Mouse (Mus musculus): ENCODE data around the gene Hist1h2ab. TPM values are rescaled to one million over a fixed set of nuclear protein-coding genes. Genes with fewer than 3 reads are reported as not detected.
"Not testable (repeated sequence)": the region's sequence is repeated elsewhere in the genome, so short reads cannot be mapped to it uniquely, and the experiment has no call there.

Hist1h2ab gene
- polyA plus RNA-seq (2012; rRNA removed) = 28.4 and 40.3 TPM in 2 replicates

GRCm38 (mm10) chr13:23750839-23751477 lies at the start of gene Hist1h2ab:
Hist1h2ab (plus strand) TSS chr13:23751126.
- Histone ChIP-seq H3K4me3 (ENCODE audit: extremely low read depth, insufficient read depth, insufficient read length) (peak within 1 kb of the TSS; percentile 48), H3K27ac (ENCODE audit: insufficient read depth, low read length) (peak within 1 kb of the TSS; percentile 89)
- H3K27me3 ChIP-seq (ENCODE audit: control insufficient read depth, insufficient read depth, low read length); H3K4me1 ChIP-seq (ENCODE audit: control insufficient read depth, insufficient read depth, insufficient read length); H3K36me3 ChIP-seq (ENCODE audit: control insufficient read depth, insufficient read depth, low read length): not testable (repeated sequence)
- DNase-seq (ENCODE audit: low read depth in 1 of 2, low spot score in 2 of 2) = peak in 1 of 2 experiments; percentile 66
- WGBS = 1% methylated on average over 35 of the region's 47 CpGs
- peak; percentile 9; the same call in 1 of the 2 replicates for TF ChIP-seq POLR2A (IDR thresholded peaks at IDR 0.05; ENCODE audit: low read depth, low read length)

DNA sequence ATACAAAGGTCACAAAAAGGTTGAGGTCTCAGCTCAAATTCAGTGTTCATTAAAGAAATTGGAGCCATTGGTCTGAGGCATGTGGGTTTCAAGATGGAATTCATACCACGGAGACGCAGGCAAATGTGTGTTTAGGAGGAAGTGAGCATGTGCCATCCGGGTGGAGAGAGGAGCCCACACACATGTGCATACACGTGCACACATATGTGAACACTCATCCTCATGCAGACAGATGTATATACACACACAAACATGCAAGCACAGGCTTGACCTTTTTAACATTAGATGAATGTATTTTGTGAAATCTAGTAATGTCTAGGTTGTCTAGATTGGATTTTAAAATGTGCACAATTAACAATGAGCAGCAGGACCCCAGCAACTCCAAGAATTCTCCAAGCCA lies 48.7 kb upstream of the Hist1h2ab start:
- no peak overlapping the region for H3K27ac ChIP-seq (ENCODE audit: insufficient read depth, low read length)
- DNase-seq (ENCODE audit: low read depth in 1 of 2, low spot score in 2 of 2) = no peak
- 71% methylated on average over 4 of the region's 4 CpGs for WGBS

DNA sequence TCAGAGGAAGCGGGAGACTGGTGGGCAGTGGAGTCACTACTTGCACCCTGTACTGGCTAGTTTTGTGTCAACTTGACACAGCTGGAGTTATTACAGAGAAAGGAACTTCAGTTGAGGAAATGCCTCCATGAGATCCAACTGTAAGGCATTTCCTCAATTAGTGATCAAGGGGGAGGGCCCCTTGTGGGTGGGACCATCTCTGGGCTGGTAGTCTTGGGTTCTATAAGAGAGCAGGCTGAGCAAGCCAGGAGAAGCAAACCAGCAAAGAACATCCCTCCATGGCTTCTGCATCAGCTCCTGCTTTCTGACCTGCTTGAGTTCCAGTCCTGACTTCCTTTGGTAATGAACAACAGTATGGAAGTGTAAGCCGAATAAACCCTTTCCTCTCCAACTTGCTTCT lies 48.1 kb upstream of the Hist1h2ab start:
- not testable (repeated sequence) for H3K4me1 ChIP-seq (ENCODE audit: control insufficient read depth, insufficient read depth, insufficient read length); H3K27ac ChIP-seq (ENCODE audit: insufficient read depth, low read length); H3K36me3 ChIP-seq (ENCODE audit: control insufficient read depth, insufficient read depth, low read length); H3K4me3 ChIP-seq (ENCODE audit: extremely low read depth, insufficient read depth, insufficient read length); H3K27me3 ChIP-seq (ENCODE audit: control insufficient read depth, insufficient read depth, low read length); DNase-seq (ENCODE audit: low read depth in 1 of 2, low spot score in 2 of 2)
- 81% methylated on average over 2 of the region's 2 CpGs for WGBS

More for the DNA sequence above, 48.7 kb upstream of the Hist1h2ab start:
- Histone ChIP-seq H3K36me3 (ENCODE audit: control insufficient read depth, insufficient read depth, low read length) (no peaks in the 10 kb centered on the region), H3K27me3 (ENCODE audit: control insufficient read depth, insufficient read depth, low read length) (no peaks in the 10 kb centered on the region), H3K4me3 (ENCODE audit: extremely low read depth, insufficient read depth, insufficient read length) (no peak overlapping the region), H3K4me1 (ENCODE audit: control insufficient read depth, insufficient read depth, insufficient read length) (no peaks in the 10 kb centered on the region; the same call in 1 of the 2 replicates)
- TF ChIP-seq CTCF (IDR thresholded peaks at IDR 0.05; ENCODE audit: extremely low read depth, insufficient read depth, insufficient read length, insufficient replicate concordance) (no peak), POLR2A (IDR thresholded peaks at IDR 0.05; ENCODE audit: low read depth, low read length) (no peak)

GRCm38 (mm10) chr13:23705751-23706356 lies 45.1 kb upstream of the Hist1h2ab start:
- no peak overlapping the region for H3K4me3 ChIP-seq (ENCODE audit: extremely low read depth, insufficient read depth, insufficient read length)
- peaks cover 2% of the 10 kb centered on the region; the same call in 1 of the 2 replicates for H3K4me1 ChIP-seq (ENCODE audit: control insufficient read depth, insufficient read depth, insufficient read length)
- no peak for DNase-seq (ENCODE audit: low read depth in 1 of 2, low spot score in 2 of 2)
- H3K27ac ChIP-seq (ENCODE audit: insufficient read depth, low read length) = peak overlapping the region; percentile 49; the same call in 1 of the 2 replicates
- TF ChIP-seq CTCF (IDR thresholded peaks at IDR 0.05; ENCODE audit: extremely low read depth, insufficient read depth, insufficient read length, insufficient replicate concordance) (no peak), POLR2A (IDR thresholded peaks at IDR 0.05; ENCODE audit: low read depth, low read length) (no peak)
- H3K27me3 ChIP-seq (ENCODE audit: control insufficient read depth, insufficient read depth, low read length) = no peaks in the 10 kb centered on the region
- no peaks in the 10 kb centered on the region for H3K36me3 ChIP-seq (ENCODE audit: control insufficient read depth, insufficient read depth, low read length)
- 65% methylated on average over 7 of the region's 7 CpGs for WGBS

GRCm38 (mm10) chr13:23706771-23707170 lies 44.2 kb upstream of the Hist1h2ab start:
- Histone ChIP-seq H3K4me3 (ENCODE audit: extremely low read depth, insufficient read depth, insufficient read length) (no peak overlapping the region), H3K36me3 (ENCODE audit: control insufficient read depth, insufficient read depth, low read length) (no peaks in the 10 kb centered on the region), H3K27me3 (ENCODE audit: control insufficient read depth, insufficient read depth, low read length) (no peaks in the 10 kb centered on the region), H3K27ac (ENCODE audit: insufficient read depth, low read length) (no peak overlapping the region), H3K4me1 (ENCODE audit: control insufficient read depth, insufficient read depth, insufficient read length) (peaks cover 2% of the 10 kb centered on the region; the same call in 1 of the 2 replicates)
- TF ChIP-seq CTCF (IDR thresholded peaks at IDR 0.05; ENCODE audit: extremely low read depth, insufficient read depth, insufficient read length, insufficient replicate concordance) (no peak), POLR2A (IDR thresholded peaks at IDR 0.05; ENCODE audit: low read depth, low read length) (no peak)
- DNase-seq (ENCODE audit: low read depth in 1 of 2, low spot score in 2 of 2) = no peak
- 92% methylated on average over 12 of the region's 12 CpGs for WGBS

- no peak for DNase-seq (ENCODE audit: low read depth in 1 of 2, low spot score in 2 of 2)
- Histone ChIP-seq H3K4me3 (ENCODE audit: extremely low read depth, insufficient read depth, insufficient read length) (no peak overlapping the region), H3K4me1 (ENCODE audit: control insufficient read depth, insufficient read depth, insufficient read length) (peaks cover 5% of the 10 kb centered on the region; the same call in 1 of the 2 replicates), H3K27ac (ENCODE audit: insufficient read depth, low read length) (no peak overlapping the region), H3K36me3 (ENCODE audit: control insufficient read depth, insufficient read depth, low read length) (no peaks in the 10 kb centered on the region), H3K27me3 (ENCODE audit: control insufficient read depth, insufficient read depth, low read length) (no peaks in the 10 kb centered on the region)
- WGBS = 88% methylated on average over 4 of the region's 4 CpGs
- no peak for TF ChIP-seq CTCF (IDR thresholded peaks at IDR 0.05; ENCODE audit: extremely low read depth, insufficient read depth, insufficient read length, insufficient replicate concordance)
- TF ChIP-seq POLR2A (IDR thresholded peaks at IDR 0.05; ENCODE audit: low read depth, low read length) = no peak
Observed at GRCm38 (mm10) chr13:23708041-23708440, 42.9 kb upstream of the Hist1h2ab start.

DNA sequence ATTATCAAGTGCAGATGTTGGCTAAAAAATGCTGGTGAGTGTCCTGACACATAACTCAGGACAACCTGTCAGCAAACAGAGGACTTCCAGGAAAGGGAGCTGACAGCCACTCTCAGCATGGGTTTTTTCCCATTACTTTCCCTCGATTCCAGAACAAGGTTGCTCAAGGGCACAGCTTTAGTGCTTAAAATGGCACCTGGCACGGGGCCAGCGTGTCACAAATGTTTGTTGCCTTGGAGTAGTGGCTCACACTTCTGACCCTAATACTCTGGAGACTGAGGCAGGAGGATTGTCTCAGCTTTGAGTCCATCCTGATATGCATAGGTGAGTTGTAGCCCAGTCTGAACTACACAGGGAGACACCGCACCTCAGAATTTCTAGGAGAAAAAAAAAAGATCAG lies 42.3 kb upstream of the Hist1h2ab start:
- 82% methylated on average over 4 of the region's 4 CpGs for WGBS
- Histone ChIP-seq H3K4me1 (ENCODE audit: control insufficient read depth, insufficient read depth, insufficient read length) (peaks cover 5% of the 10 kb centered on the region; the same call in 1 of the 2 replicates), H3K27me3 (ENCODE audit: control insufficient read depth, insufficient read depth, low read length) (no peaks in the 10 kb centered on the region), H3K36me3 (ENCODE audit: control insufficient read depth, insufficient read depth, low read length) (no peaks in the 10 kb centered on the region), H3K27ac (ENCODE audit: insufficient read depth, low read length) (no peak overlapping the region), H3K4me3 (ENCODE audit: extremely low read depth, insufficient read depth, insufficient read length) (no peak overlapping the region)
- TF ChIP-seq POLR2A (IDR thresholded peaks at IDR 0.05; ENCODE audit: low read depth, low read length) (no peak), CTCF (IDR thresholded peaks at IDR 0.05; ENCODE audit: extremely low read depth, insufficient read depth, insufficient read length, insufficient replicate concordance) (no peak)
- DNase-seq (ENCODE audit: low read depth in 1 of 2, low spot score in 2 of 2) = no peak
